ENCODE assay signal across 17 mouse cellular contexts in genomic region chr8:23562504-23562903, GRCm38 (mm10).
DNase-seq lines count a peak whose midpoint lies in the region; ATAC-seq lines count a peak whose summit lies in the region.
"Had no signal": no experiment of that assay in that cellular context is flagged by ENCODE, and none has a peak within 500 bp of the region (broad histone marks: within the 10 kb centered on the region; RNA-seq: fewer than 3 reads in every experiment).

No protein-coding gene starts in this region.

- peak; percentile 83 for DNase-seq in R1 (ENCODE audit: low read depth, low spot score)
- no peak for DNase-seq in forebrain, embryonic 11.5 days (ENCODE audit: low spot score)
- DNase-seq in liver, embryonic 11.5 days (ENCODE audit: low spot score), result no peak
- DNase-seq in cerebellum, adult 11 months, result no peak
- DNase-seq in testis, postnatal 10 days (ENCODE audit: low spot score), result no peak
- DNase-seq: adrenal gland, adult 8-10 months; cerebellum, adult 9-10 months; gastrocnemius, adult 2 months; heart, adult 2 months; kidney, adult 18-20 months; kidney, postnatal 25 days; thymus, adult 18-20 months had no signal

- ATAC-seq in forebrain, embryonic 11.5 days (replicated peaks; ENCODE audit: low FRiP score), result no peak
- ATAC-seq in hindbrain, embryonic 15.5 days (ENCODE audit: low FRiP score, low read depth), result no peak
- 0 out of 2 replicates have a peak, but pooled peaks have one; percentile 34 for ATAC-seq in midbrain, embryonic 15.5 days (replicated peaks)
- no peak for ATAC-seq in liver, embryonic 11.5 days (replicated peaks; ENCODE audit: low FRiP score)

- peak overlapping the region; percentile 80; the same call in 1 of the 2 replicates for H3K27ac ChIP-seq in forebrain, embryonic 11.5 days (ENCODE audit: low read depth, low read length)
- no peak overlapping the region for H3K27ac ChIP-seq in hindbrain, embryonic 15.5 days (replicated peaks)
- no peak overlapping the region for H3K27ac ChIP-seq in midbrain, embryonic 15.5 days
- no peak overlapping the region for H3K27ac ChIP-seq in liver, embryonic 11.5 days (ENCODE audit: low read depth, low read length)
- H3K27ac ChIP-seq: gastrocnemius, adult 2 months; heart, adult 2 months; limb, embryonic 15.5 days had no signal

- WGBS in forebrain, embryonic 11.5 days, result 10% methylated on average over 9 of the region's 9 CpGs
- 16% methylated on average over 9 of the region's 9 CpGs for WGBS in hindbrain, embryonic 15.5 days
- 15% methylated on average over 9 of the region's 9 CpGs for WGBS in midbrain, embryonic 15.5 days
- WGBS in liver, embryonic 11.5 days, result 32% methylated on average over 9 of the region's 9 CpGs

- H3K27me3 ChIP-seq in forebrain, embryonic 11.5 days (ENCODE audit: control insufficient read depth, insufficient read depth, low read length), result no peaks in the 10 kb centered on the region
- no peaks in the 10 kb centered on the region for H3K27me3 ChIP-seq in hindbrain, embryonic 15.5 days
- no peaks in the 10 kb centered on the region for H3K27me3 ChIP-seq in midbrain, embryonic 15.5 days (replicated peaks)
- H3K27me3 ChIP-seq in liver, embryonic 11.5 days (replicated peaks; ENCODE audit: control insufficient read depth, insufficient read depth, low read length), result no peaks in the 10 kb centered on the region
- H3K27me3 ChIP-seq: limb, embryonic 15.5 days; megakaryocyte, embryonic 14.5 days had no signal

- no peak overlapping the region for H3K9ac ChIP-seq in forebrain, embryonic 11.5 days (ENCODE audit: low read length)
- no peak overlapping the region for H3K9ac ChIP-seq in hindbrain, embryonic 15.5 days
- H3K9ac ChIP-seq in midbrain, embryonic 15.5 days, result no peak overlapping the region
- H3K9ac ChIP-seq in liver, embryonic 11.5 days (ENCODE audit: low read depth, low read length), result no peak overlapping the region
- H3K9ac ChIP-seq: limb, embryonic 15.5 days; lung, embryonic 14.5 days had no signal

- H3K4me1 ChIP-seq in forebrain, embryonic 11.5 days (replicated peaks; ENCODE audit: control insufficient read depth, insufficient read depth, low read length), result peaks cover 12% of the 10 kb centered on the region; the same call in 1 of the 2 replicates
- H3K4me1 ChIP-seq in hindbrain, embryonic 15.5 days (replicated peaks), result peaks cover 21% of the 10 kb centered on the region
- peaks cover 21% of the 10 kb centered on the region for H3K4me1 ChIP-seq in midbrain, embryonic 15.5 days
- no peaks in the 10 kb centered on the region for H3K4me1 ChIP-seq in liver, embryonic 11.5 days (replicated peaks; ENCODE audit: control insufficient read depth, insufficient read depth, low read length)
- H3K4me1 ChIP-seq: megakaryocyte, embryonic 14.5 days had no signal

- peak overlapping the region; percentile 29; the same call in 1 of the 2 replicates for H3K4me2 ChIP-seq in forebrain, embryonic 11.5 days (ENCODE audit: low read depth, low read length, severe bottlenecking)
- H3K4me2 ChIP-seq in hindbrain, embryonic 15.5 days, result peak overlapping the region; percentile 56
- H3K4me2 ChIP-seq in midbrain, embryonic 15.5 days, result peak overlapping the region; percentile 43
- no peak overlapping the region for H3K4me2 ChIP-seq in liver, embryonic 11.5 days

- H3K36me3 ChIP-seq in forebrain, embryonic 11.5 days (ENCODE audit: control insufficient read depth, insufficient read depth, low read length), result no peaks in the 10 kb centered on the region
- no peaks in the 10 kb centered on the region for H3K36me3 ChIP-seq in hindbrain, embryonic 15.5 days
- H3K36me3 ChIP-seq in midbrain, embryonic 15.5 days (replicated peaks), result no peaks in the 10 kb centered on the region
- H3K36me3 ChIP-seq in liver, embryonic 11.5 days (ENCODE audit: control insufficient read depth, insufficient read depth, low read length), result no peaks in the 10 kb centered on the region
- H3K36me3 ChIP-seq: limb, embryonic 15.5 days had no signal

- H3K9me3 ChIP-seq in forebrain, embryonic 11.5 days (ENCODE audit: control insufficient read depth, low read length), result no peaks in the 10 kb centered on the region
- H3K9me3 ChIP-seq in hindbrain, embryonic 15.5 days, result no peaks in the 10 kb centered on the region
- H3K9me3 ChIP-seq in midbrain, embryonic 15.5 days, result no peaks in the 10 kb centered on the region
- no peaks in the 10 kb centered on the region for H3K9me3 ChIP-seq in liver, embryonic 11.5 days (ENCODE audit: control insufficient read depth, low read length)
- H3K9me3 ChIP-seq: limb, embryonic 15.5 days; megakaryocyte, embryonic 14.5 days had no signal

- H3K4me3 ChIP-seq in forebrain, embryonic 11.5 days (ENCODE audit: low read depth, low read length), result no peak overlapping the region
- 0 out of 2 replicates have a peak overlapping the region, but pooled peaks have one; percentile 24 for H3K4me3 ChIP-seq in hindbrain, embryonic 15.5 days
- H3K4me3 ChIP-seq in midbrain, embryonic 15.5 days, result no peak overlapping the region
- no peak overlapping the region for H3K4me3 ChIP-seq in liver, embryonic 11.5 days (ENCODE audit: low read depth, low read length)
- H3K4me3 ChIP-seq: gastrocnemius, adult 2 months; heart, adult 2 months; megakaryocyte, embryonic 14.5 days had no signal
